Mouse (Mus musculus) embryonic facial prominence, embryonic 11.5 days (tissue): ENCODE measurements around the gene Large1. TPM values are rescaled to one million over a fixed set of nuclear protein-coding genes. Genes with fewer than 3 reads are reported as not detected.

Source experiments
- ATAC-seq: fragments of 200-750 bp; cut with Nextera tagmentation; replicated peaks from 2 replicates; pipeline ENCODE4 v1.8.0; 2017; ENCODE audit warnings: low read depth; ENCODE audit not compliant: insufficient number of reproducible peaks, low FRiP score, low TSS enrichment
- DNase-seq: peaks from one replicate; pipeline ENCODE4 v3.0.0-alpha.2; 2015; ENCODE audit warnings: low spot score
- H3K27ac ChIP-seq: fragments of 300-500 bp; sonication (generic); replicated peaks from 2 replicates; pipeline ENCODE4 v1.5.1; 2014; ENCODE audit warnings: mild to moderate bottlenecking, low read depth, low read length, control low read depth
- H3K27me3 ChIP-seq: fragments of 300-500 bp; sonication (generic); 2 replicates; pipeline ENCODE4 v1.6.1; 2014; ENCODE audit warnings: mild to moderate bottlenecking, low read length, moderate library complexity, mixed read lengths; ENCODE audit not compliant: control insufficient read depth, insufficient read depth
- H3K36me3 ChIP-seq: fragments of 300-500 bp; sonication (generic); replicated peaks from 2 replicates; pipeline ENCODE4 v1.6.1; 2014; ENCODE audit warnings: low read depth, mild to moderate bottlenecking, low read length, moderate library complexity, mixed read lengths; ENCODE audit not compliant: control insufficient read depth, insufficient read depth
- H3K4me1 ChIP-seq: fragments of 300-500 bp; sonication (generic); 2 replicates; pipeline ENCODE4 v1.6.1; 2014; ENCODE audit warnings: low read length, mixed read lengths; ENCODE audit not compliant: control insufficient read depth, insufficient read depth
- H3K4me2 ChIP-seq: fragments of 300-500 bp; sonication (generic); 2 replicates; pipeline ENCODE4 v1.6.1; 2014; ENCODE audit warnings: low read depth, mild to moderate bottlenecking, control low read depth, low read length, moderate library complexity
- H3K4me3 ChIP-seq: fragments of 300-500 bp; sonication (generic); 2 replicates; pipeline ENCODE4 v1.5.1; 2014; ENCODE audit warnings: low read depth, low read length, control low read depth
- H3K9ac ChIP-seq: fragments of 300-500 bp; sonication (generic); replicated peaks from 2 replicates; pipeline ENCODE4 v1.6.1; 2014; ENCODE audit warnings: mild to moderate bottlenecking, control low read depth, low read length
- H3K9me3 ChIP-seq: fragments of 300-500 bp; sonication (generic); replicated peaks from 2 replicates; pipeline ENCODE4 v1.6.1; 2016; ENCODE audit warnings: mild to moderate bottlenecking, low read length, inconsistent platforms, mixed read lengths; ENCODE audit not compliant: control insufficient read depth
- WGBS: fragments of 180-500 bp; shearing (Covaris S2); extraction: QIAGEN DNeasy Blood & Tissue Kit; methylation state at CpG from one replicate; pipeline ENCODE4 v1.1.7; 2014; 5-methylcytosine and 5-hydroxymethylcytosine counted together
- polyA plus RNA-seq: library from polyadenylated mRNA; unstranded; fragments of >200 nt; fragmentation: Nextera tagmentation; extraction: Ambion mirVana; gene quantifications from 2 replicates; pipeline ENCODE4 v1.2.1, GENCODE M21; 2014

Gene Large1
- polyA plus RNA-seq, 1 experiment from 2014 or later: 8.6 TPM

GRCm38 (mm10) chr8:73052414-73052813, 300.9 kb downstream of the Large1 start:
- no peaks in the 10 kb centered on the region for H3K27me3 ChIP-seq
- H3K9me3 ChIP-seq: no peaks in the 10 kb centered on the region
- no peak overlapping the region for H3K4me3 ChIP-seq
- no peak overlapping the region for H3K27ac ChIP-seq
- H3K4me2 ChIP-seq: no peak overlapping the region
- ATAC-seq (no peak), DNase-seq (no peak)
- H3K9ac ChIP-seq: no peak overlapping the region
- no peaks in the 10 kb centered on the region for H3K4me1 ChIP-seq
- WGBS: 78% methylated on average over 1 of the region's 1 CpGs
- no peaks in the 10 kb centered on the region for H3K36me3 ChIP-seq

GRCm38 (mm10) chr8:73048136-73048535, 305.2 kb downstream of the Large1 start:
- Histone ChIP-seq H3K27ac (no peak overlapping the region), H3K4me2 (no peak overlapping the region), H3K4me3 (no peak overlapping the region), H3K4me1 (no peaks in the 10 kb centered on the region), H3K9me3 (no peaks in the 10 kb centered on the region), H3K27me3 (no peaks in the 10 kb centered on the region), H3K9ac (no peak overlapping the region), H3K36me3 (no peaks in the 10 kb centered on the region)
- 87% methylated on average over 3 of the region's 3 CpGs for WGBS
- no peak for ATAC-seq
- no peak for DNase-seq

- DNase-seq (no peak), ATAC-seq (no peak)
- Histone ChIP-seq H3K4me3 (no peak overlapping the region), H3K27ac (no peak overlapping the region), H3K4me1 (no peaks in the 10 kb centered on the region), H3K4me2 (no peak overlapping the region), H3K9me3 (no peaks in the 10 kb centered on the region), H3K27me3 (no peaks in the 10 kb centered on the region), H3K9ac (no peak overlapping the region), H3K36me3 (no peaks in the 10 kb centered on the region)
These were observed 323.6 kb downstream of the Large1 start for GRCm38 (mm10) chr8:73029787-73030186.

- no peak overlapping the region for H3K4me3 ChIP-seq
- H3K36me3 ChIP-seq: no peaks in the 10 kb centered on the region
- 73% methylated on average over 1 of the region's 1 CpGs for WGBS
- H3K9me3 ChIP-seq: no peaks in the 10 kb centered on the region
- no peak for DNase-seq
- H3K27me3 ChIP-seq: no peaks in the 10 kb centered on the region
- no peak overlapping the region for H3K9ac ChIP-seq
- H3K4me1 ChIP-seq: no peaks in the 10 kb centered on the region
- no peak overlapping the region for H3K27ac ChIP-seq
- no peak for ATAC-seq
- H3K4me2 ChIP-seq: no peak overlapping the region
These were observed 335.1 kb downstream of the Large1 start for GRCm38 (mm10) chr8:73018241-73018640.

GRCm38 (mm10) chr8:73017601-73018000, 335.7 kb downstream of the Large1 start:
- ATAC-seq (no peak), DNase-seq (no peak)
- WGBS: 79% methylated on average over 1 of the region's 1 CpGs
- Histone ChIP-seq H3K9me3 (no peaks in the 10 kb centered on the region), H3K4me2 (no peak overlapping the region), H3K27ac (no peak overlapping the region), H3K36me3 (no peaks in the 10 kb centered on the region), H3K4me1 (no peaks in the 10 kb centered on the region), H3K9ac (no peak overlapping the region), H3K4me3 (no peak overlapping the region), H3K27me3 (no peaks in the 10 kb centered on the region)

- Histone ChIP-seq H3K4me2 (no peak overlapping the region), H3K4me1 (no peaks in the 10 kb centered on the region), H3K27ac (no peak overlapping the region), H3K27me3 (no peaks in the 10 kb centered on the region), H3K4me3 (no peak overlapping the region), H3K9me3 (no peaks in the 10 kb centered on the region), H3K9ac (no peak overlapping the region), H3K36me3 (no peaks in the 10 kb centered on the region)
- no peak for DNase-seq
- ATAC-seq: no peak
- 89% methylated on average over 2 of the region's 2 CpGs for WGBS
These were observed 337.0 kb downstream of the Large1 start for GRCm38 (mm10) chr8:73016303-73016702.

GRCm38 (mm10) chr8:73007489-73007888, 345.9 kb downstream of the Large1 start:
- Histone ChIP-seq H3K36me3 (no peaks in the 10 kb centered on the region), H3K27me3 (no peaks in the 10 kb centered on the region), H3K9me3 (no peaks in the 10 kb centered on the region), H3K27ac (no peak overlapping the region), H3K9ac (no peak overlapping the region), H3K4me2 (no peak overlapping the region), H3K4me1 (no peaks in the 10 kb centered on the region), H3K4me3 (no peak overlapping the region)
- 45% methylated on average over 2 of the region's 2 CpGs for WGBS
- DNase-seq (peak; percentile 59), ATAC-seq (peak; percentile 39; the same call in 1 of the 2 replicates)

- H3K9me3 ChIP-seq: no peaks in the 10 kb centered on the region
- H3K36me3 ChIP-seq: no peaks in the 10 kb centered on the region
- no peak overlapping the region for H3K4me3 ChIP-seq
- no peak overlapping the region for H3K9ac ChIP-seq
- WGBS: 54% methylated on average over 2 of the region's 2 CpGs
- DNase-seq (peak; percentile 61), ATAC-seq (no peak)
- no peak overlapping the region for H3K4me2 ChIP-seq
- H3K27me3 ChIP-seq: no peaks in the 10 kb centered on the region
- H3K27ac ChIP-seq: no peak overlapping the region
- H3K4me1 ChIP-seq: no peaks in the 10 kb centered on the region
These were observed 349.5 kb downstream of the Large1 start for GRCm38 (mm10) chr8:73003858-73004257.
